Mouse (Mus musculus): ENCODE results near the gene Cby3. TPM values are rescaled to one million over a fixed set of nuclear protein-coding genes. Genes with fewer than 3 reads are reported as not detected.

The Cby3 gene
- polyA plus RNA-seq, 1 experiment from 2014 or later: 0.86 TPM

GRCm38 (mm10) chr11:50326302-50326966 lies 27.8 kb upstream of the Cby3 start:
- DNase-seq (ENCODE audit: low spot score): peak; percentile 4
- WGBS: 7% methylated on average over 7 of the region's 7 CpGs

GRCm38 (mm10) chr11:50328075-50328625 lies 26.1 kb upstream of the Cby3 start:
- ATAC-seq (no peak), DNase-seq (ENCODE audit: low spot score) (no peak)
- no peak overlapping the region for H3K4me3 ChIP-seq (ENCODE audit: low read depth, low read length)
- no peaks in the 10 kb centered on the region for H3K9me3 ChIP-seq (replicated peaks; ENCODE audit: control insufficient read depth, low read length)
- no peak overlapping the region for H3K4me2 ChIP-seq (ENCODE audit: low read length)
- peaks cover 22% of the 10 kb centered on the region for H3K4me1 ChIP-seq (ENCODE audit: control insufficient read depth, insufficient read depth, low read length)
- H3K27me3 ChIP-seq (replicated peaks; ENCODE audit: control insufficient read depth, insufficient read depth, low read length): no peaks in the 10 kb centered on the region
- no peak overlapping the region for H3K27ac ChIP-seq (ENCODE audit: low read depth, low read length)
- 96% methylated on average over 3 of the region's 3 CpGs for WGBS
- H3K9ac ChIP-seq (ENCODE audit: low read length): no peak overlapping the region
- no peaks in the 10 kb centered on the region for H3K36me3 ChIP-seq (ENCODE audit: control insufficient read depth, insufficient read depth, low read length)

More at GRCm38 (mm10) chr11:50326302-50326966, 27.8 kb upstream of the Cby3 start:
- H3K27ac ChIP-seq (ENCODE audit: low read depth, low read length): peak overlapping the region; percentile 75
- H3K9me3 ChIP-seq (replicated peaks; ENCODE audit: control insufficient read depth, low read length): no peaks in the 10 kb centered on the region
- H3K36me3 ChIP-seq (ENCODE audit: control insufficient read depth, insufficient read depth, low read length): no peaks in the 10 kb centered on the region
- no peak for ATAC-seq
- peak overlapping the region; percentile 68 for H3K9ac ChIP-seq (ENCODE audit: low read length)
- no peaks in the 10 kb centered on the region for H3K27me3 ChIP-seq (replicated peaks; ENCODE audit: control insufficient read depth, insufficient read depth, low read length)
- H3K4me1 ChIP-seq (ENCODE audit: control insufficient read depth, insufficient read depth, low read length): peaks cover 23% of the 10 kb centered on the region
- peak overlapping the region; percentile 94 for H3K4me3 ChIP-seq (ENCODE audit: low read depth, low read length)
- peak overlapping the region; percentile 53 for H3K4me2 ChIP-seq (ENCODE audit: low read length)

- H3K4me2 ChIP-seq (ENCODE audit: low read length): no peak overlapping the region
- H3K27me3 ChIP-seq (replicated peaks; ENCODE audit: control insufficient read depth, insufficient read depth, low read length): no peaks in the 10 kb centered on the region
- no peaks in the 10 kb centered on the region for H3K36me3 ChIP-seq (ENCODE audit: control insufficient read depth, insufficient read depth, low read length)
- no peak overlapping the region for H3K4me3 ChIP-seq (ENCODE audit: low read depth, low read length)
- ATAC-seq (no peak), DNase-seq (ENCODE audit: low spot score) (no peak)
- 80% methylated on average over 1 of the region's 1 CpGs for WGBS
- H3K9ac ChIP-seq (ENCODE audit: low read length): no peak overlapping the region
- H3K4me1 ChIP-seq (ENCODE audit: control insufficient read depth, insufficient read depth, low read length): peaks cover 10% of the 10 kb centered on the region
- no peaks in the 10 kb centered on the region for H3K9me3 ChIP-seq (replicated peaks; ENCODE audit: control insufficient read depth, low read length)
- no peak overlapping the region for H3K27ac ChIP-seq (ENCODE audit: low read depth, low read length)
Observed at GRCm38 (mm10) chr11:50329378-50329777, 24.9 kb upstream of the Cby3 start.

- H3K27ac ChIP-seq (ENCODE audit: low read depth, low read length): no peak overlapping the region
- no peak overlapping the region for H3K9ac ChIP-seq (ENCODE audit: low read length)
- no peaks in the 10 kb centered on the region for H3K27me3 ChIP-seq (replicated peaks; ENCODE audit: control insufficient read depth, insufficient read depth, low read length)
- no peak overlapping the region for H3K4me3 ChIP-seq (ENCODE audit: low read depth, low read length)
- ATAC-seq (no peak), DNase-seq (ENCODE audit: low spot score) (no peak)
- H3K36me3 ChIP-seq (ENCODE audit: control insufficient read depth, insufficient read depth, low read length): no peaks in the 10 kb centered on the region
- 93% methylated on average over 3 of the region's 3 CpGs for WGBS
- no peaks in the 10 kb centered on the region for H3K9me3 ChIP-seq (replicated peaks; ENCODE audit: control insufficient read depth, low read length)
- H3K4me1 ChIP-seq (ENCODE audit: control insufficient read depth, insufficient read depth, low read length): no peaks in the 10 kb centered on the region
- no peak overlapping the region for H3K4me2 ChIP-seq (ENCODE audit: low read length)
Observed at GRCm38 (mm10) chr11:50333181-50333580, 21.1 kb upstream of the Cby3 start.

GRCm38 (mm10) chr11:50336126-50336525 lies 18.1 kb upstream of the Cby3 start:
- H3K9ac ChIP-seq (ENCODE audit: low read length): no peak overlapping the region
- no peaks in the 10 kb centered on the region for H3K4me1 ChIP-seq (ENCODE audit: control insufficient read depth, insufficient read depth, low read length)
- H3K27ac ChIP-seq (ENCODE audit: low read depth, low read length): no peak overlapping the region
- no peaks in the 10 kb centered on the region for H3K27me3 ChIP-seq (replicated peaks; ENCODE audit: control insufficient read depth, insufficient read depth, low read length)
- H3K4me2 ChIP-seq (ENCODE audit: low read length): no peak overlapping the region
- H3K9me3 ChIP-seq (replicated peaks; ENCODE audit: control insufficient read depth, low read length): no peaks in the 10 kb centered on the region
- no peak overlapping the region for H3K4me3 ChIP-seq (ENCODE audit: low read depth, low read length)
- H3K36me3 ChIP-seq (ENCODE audit: control insufficient read depth, insufficient read depth, low read length): no peaks in the 10 kb centered on the region
- 65% methylated on average over 1 of the region's 1 CpGs for WGBS
- DNase-seq (ENCODE audit: low spot score): no peak
- no peak for ATAC-seq

GRCm38 (mm10) chr11:50336891-50337290 lies 17.4 kb upstream of the Cby3 start:
- no peak overlapping the region for H3K4me2 ChIP-seq (ENCODE audit: low read length)
- H3K9me3 ChIP-seq (replicated peaks; ENCODE audit: control insufficient read depth, low read length): no peaks in the 10 kb centered on the region
- no peak for ATAC-seq
- no peak overlapping the region for H3K27ac ChIP-seq (ENCODE audit: low read depth, low read length)
- H3K36me3 ChIP-seq (ENCODE audit: control insufficient read depth, insufficient read depth, low read length): no peaks in the 10 kb centered on the region
- H3K27me3 ChIP-seq (replicated peaks; ENCODE audit: control insufficient read depth, insufficient read depth, low read length): no peaks in the 10 kb centered on the region
- H3K4me3 ChIP-seq (ENCODE audit: low read depth, low read length): no peak overlapping the region
- H3K4me1 ChIP-seq (ENCODE audit: control insufficient read depth, insufficient read depth, low read length): no peaks in the 10 kb centered on the region
- no peak overlapping the region for H3K9ac ChIP-seq (ENCODE audit: low read length)
- no peak for DNase-seq (ENCODE audit: low spot score)
- 51% methylated on average over 4 of the region's 4 CpGs for WGBS

GRCm38 (mm10) chr11:50345486-50345885 lies 8.8 kb upstream of the Cby3 start:
- WGBS: 77% methylated on average over 4 of the region's 4 CpGs
- ATAC-seq (no peak), DNase-seq (ENCODE audit: low spot score) (no peak)

GRCm38 (mm10) chr11:50346256-50347032 lies 7.8 kb upstream of the Cby3 start:
- H3K4me3 ChIP-seq (ENCODE audit: low read depth, low read length): no peak overlapping the region
- H3K9me3 ChIP-seq (replicated peaks; ENCODE audit: control insufficient read depth, low read length): no peaks in the 10 kb centered on the region
- H3K4me2 ChIP-seq (ENCODE audit: low read length): no peak overlapping the region
- no peak overlapping the region for H3K27ac ChIP-seq (ENCODE audit: low read depth, low read length)
- 93% methylated on average over 9 of the region's 9 CpGs for WGBS
- DNase-seq (ENCODE audit: low spot score): no peak
- H3K9ac ChIP-seq (ENCODE audit: low read length): no peak overlapping the region
- H3K4me1 ChIP-seq (ENCODE audit: control insufficient read depth, insufficient read depth, low read length): no peaks in the 10 kb centered on the region
- no peak for ATAC-seq
- H3K36me3 ChIP-seq (ENCODE audit: control insufficient read depth, insufficient read depth, low read length): no peaks in the 10 kb centered on the region
- no peaks in the 10 kb centered on the region for H3K27me3 ChIP-seq (replicated peaks; ENCODE audit: control insufficient read depth, insufficient read depth, low read length)

More at GRCm38 (mm10) chr11:50345486-50345885, 8.8 kb upstream of the Cby3 start:
- no peaks in the 10 kb centered on the region for H3K4me1 ChIP-seq (ENCODE audit: control insufficient read depth, insufficient read depth, low read length)
- no peaks in the 10 kb centered on the region for H3K36me3 ChIP-seq (ENCODE audit: control insufficient read depth, insufficient read depth, low read length)
- H3K4me3 ChIP-seq (ENCODE audit: low read depth, low read length): no peak overlapping the region
- no peak overlapping the region for H3K9ac ChIP-seq (ENCODE audit: low read length)
- no peaks in the 10 kb centered on the region for H3K9me3 ChIP-seq (replicated peaks; ENCODE audit: control insufficient read depth, low read length)
- H3K4me2 ChIP-seq (ENCODE audit: low read length): no peak overlapping the region
- no peaks in the 10 kb centered on the region for H3K27me3 ChIP-seq (replicated peaks; ENCODE audit: control insufficient read depth, insufficient read depth, low read length)
- H3K27ac ChIP-seq (ENCODE audit: low read depth, low read length): no peak overlapping the region

GRCm38 (mm10) chr11:50352177-50352576 lies 2.1 kb upstream of the Cby3 start:
- Histone ChIP-seq H3K36me3 (ENCODE audit: control insufficient read depth, insufficient read depth, low read length) (no peaks in the 10 kb centered on the region), H3K4me1 (ENCODE audit: control insufficient read depth, insufficient read depth, low read length) (no peaks in the 10 kb centered on the region)

More at GRCm38 (mm10) chr11:50352177-50352576, 2.1 kb upstream of the Cby3 start:
- Histone ChIP-seq H3K4me2 (ENCODE audit: low read length) (no peak overlapping the region), H3K4me3 (ENCODE audit: low read depth, low read length) (no peak overlapping the region), H3K27ac (ENCODE audit: low read depth, low read length) (no peak overlapping the region), H3K9ac (ENCODE audit: low read length) (no peak overlapping the region), H3K27me3 (replicated peaks; ENCODE audit: control insufficient read depth, insufficient read depth, low read length) (no peaks in the 10 kb centered on the region), H3K9me3 (replicated peaks; ENCODE audit: control insufficient read depth, low read length) (no peaks in the 10 kb centered on the region)
- DNase-seq (ENCODE audit: low spot score) (no peak), ATAC-seq (no peak)
- WGBS: 93% methylated on average over 2 of the region's 2 CpGs

Data from forebrain, embryonic 14.5 days (tissue).